Mouse (Mus musculus) layer of hippocampus, adult 9-11 months (tissue): ENCODE measurements around the gene Mtnr1b.
"Not testable (repeated sequence)": the region's sequence is repeated elsewhere in the genome, so short reads cannot be mapped to it uniquely, and the experiment has no call there.

Source experiments
- DNase-seq: peaks from one replicate; pipeline ENCODE4 v3.0.0; 2022

Gene Mtnr1b

DNA sequence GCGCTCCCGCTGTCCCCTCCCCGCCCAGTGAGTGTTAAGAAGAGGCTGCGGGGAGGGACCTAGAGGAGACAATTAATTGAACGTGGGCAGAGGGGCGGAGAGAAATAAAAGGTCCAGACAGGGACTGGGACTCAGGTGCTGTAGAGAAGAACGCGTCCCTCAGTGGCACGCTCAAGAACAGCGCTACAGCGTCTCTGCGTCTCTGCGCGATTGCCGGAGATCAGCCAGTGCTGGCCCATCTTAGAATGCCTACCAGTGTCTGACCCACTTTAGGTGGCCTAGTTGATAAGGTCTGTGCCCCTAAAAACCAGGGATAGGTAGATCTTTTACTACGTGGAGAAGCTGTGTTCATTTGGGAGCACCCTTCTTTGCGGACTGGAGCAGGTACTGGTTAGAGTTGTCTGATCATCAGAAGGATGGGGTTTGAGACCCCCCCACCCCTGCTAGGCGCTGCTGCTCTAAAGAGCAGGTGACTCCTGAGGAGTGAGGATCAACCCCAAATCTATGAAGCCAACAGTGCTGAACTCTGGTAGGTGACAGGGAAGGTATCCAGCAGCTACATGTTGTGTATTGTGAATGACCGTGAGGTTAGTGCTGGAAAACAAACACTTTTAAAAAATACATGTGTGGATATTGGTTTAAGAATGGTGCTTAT lies at the start of gene Mtnr1b:
Mtnr1b (minus strand) TSS at position 51 of the 655 bp plus-strand sequence.
- DNase-seq: no peak

DNA sequence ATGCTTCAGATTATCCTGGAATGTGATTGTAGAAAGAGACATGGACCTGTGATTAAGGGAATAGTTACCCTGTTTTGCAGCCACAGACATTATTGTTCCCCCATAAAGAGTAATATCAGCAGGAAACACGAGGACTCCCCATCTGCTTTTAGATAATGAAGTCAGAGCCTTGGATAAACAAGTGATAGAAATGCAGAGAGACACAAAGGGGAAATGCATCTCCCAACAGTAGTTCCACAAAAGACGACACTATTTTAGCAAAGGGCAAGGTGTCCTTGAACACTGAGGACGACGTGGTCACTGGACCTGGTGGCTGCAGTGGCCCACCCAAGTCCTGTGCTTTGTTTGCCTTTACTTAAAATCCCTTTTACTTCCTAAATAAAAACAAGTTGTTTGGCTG lies 45.9 kb upstream of the Mtnr1b start:
- DNase-seq: no peak

- no peak for DNase-seq
Observed at GRCm38 (mm10) chr9:15919373-15920005, 45.1 kb upstream of the Mtnr1b start.

- no peak for DNase-seq
Observed at GRCm38 (mm10) chr9:15916600-15916999, 42.2 kb upstream of the Mtnr1b start.

- DNase-seq: no peak
Observed at GRCm38 (mm10) chr9:15912735-15913134, 38.4 kb upstream of the Mtnr1b start.

DNA sequence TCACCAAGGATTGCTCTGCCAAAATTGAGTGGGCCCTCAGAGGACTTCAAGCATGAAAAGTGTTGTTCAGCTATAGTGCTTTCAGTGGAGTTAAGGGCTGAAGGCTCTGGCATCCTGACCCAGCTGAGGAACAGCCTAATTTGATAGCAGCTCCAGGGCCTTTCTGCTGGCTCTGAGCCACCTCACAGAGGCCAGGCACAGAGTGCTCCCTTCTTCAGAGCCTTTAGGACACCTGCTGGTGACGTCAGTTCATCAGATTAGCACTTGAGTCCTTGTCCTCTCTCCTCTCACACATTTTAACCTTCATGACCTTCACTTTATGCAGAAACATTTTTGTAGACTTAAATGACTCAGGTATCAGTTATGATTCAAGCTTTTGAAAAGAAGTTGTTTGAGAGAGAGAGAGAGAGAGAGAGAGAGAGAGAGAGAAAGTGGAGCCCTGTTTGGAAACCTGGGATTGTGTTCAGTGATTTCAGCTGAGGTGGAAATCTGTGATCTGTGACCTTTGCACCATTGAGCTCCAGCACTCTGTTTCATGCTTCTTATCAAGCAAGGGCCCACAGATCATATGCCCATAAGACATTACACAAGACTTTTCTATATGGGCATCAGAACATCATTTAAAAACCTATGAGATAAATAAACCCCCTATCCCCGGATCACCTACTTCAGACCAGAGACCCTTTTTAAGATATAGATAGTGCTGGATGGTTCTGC lies 35.2 kb upstream of the Mtnr1b start:
- DNase-seq: no peak

DNA sequence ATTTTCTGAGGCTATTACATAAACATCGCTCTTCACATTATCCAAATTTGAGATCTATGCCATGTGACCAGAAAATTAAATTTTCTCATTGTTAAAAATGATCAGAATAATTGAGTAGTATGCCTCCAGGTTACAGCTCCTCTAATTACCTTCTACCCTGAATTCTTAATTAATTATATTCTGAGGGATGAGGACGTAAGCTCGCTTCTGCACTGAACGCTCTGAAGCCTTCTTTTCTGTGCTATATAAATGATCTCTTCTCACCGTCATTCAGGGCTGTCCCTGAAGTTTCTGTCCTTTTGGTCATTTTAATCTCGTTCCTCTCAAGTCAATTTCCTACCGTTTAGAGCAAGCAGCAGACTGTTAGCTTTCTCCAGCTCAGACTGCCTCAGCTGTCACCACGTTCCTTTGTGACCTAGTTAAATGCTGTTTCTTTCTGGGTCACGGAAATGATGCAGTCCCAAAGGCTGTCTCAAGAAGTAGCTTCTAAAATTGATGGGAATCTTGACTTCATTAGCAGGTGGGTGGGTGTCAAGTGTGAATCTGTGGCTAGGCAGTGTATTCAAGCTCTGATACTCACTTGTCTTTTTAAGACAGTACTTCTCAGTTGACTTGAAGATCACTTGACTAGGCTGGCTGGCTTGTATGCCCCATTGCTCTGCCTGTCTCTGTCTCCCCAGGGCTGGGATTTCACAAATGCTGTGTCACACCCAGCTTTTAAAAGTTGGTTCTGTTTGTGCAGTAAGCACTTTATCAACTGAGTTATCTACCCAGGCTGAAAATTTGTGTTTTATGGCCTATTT lies 29.8 kb upstream of the Mtnr1b start:
- DNase-seq: no peak

DNA sequence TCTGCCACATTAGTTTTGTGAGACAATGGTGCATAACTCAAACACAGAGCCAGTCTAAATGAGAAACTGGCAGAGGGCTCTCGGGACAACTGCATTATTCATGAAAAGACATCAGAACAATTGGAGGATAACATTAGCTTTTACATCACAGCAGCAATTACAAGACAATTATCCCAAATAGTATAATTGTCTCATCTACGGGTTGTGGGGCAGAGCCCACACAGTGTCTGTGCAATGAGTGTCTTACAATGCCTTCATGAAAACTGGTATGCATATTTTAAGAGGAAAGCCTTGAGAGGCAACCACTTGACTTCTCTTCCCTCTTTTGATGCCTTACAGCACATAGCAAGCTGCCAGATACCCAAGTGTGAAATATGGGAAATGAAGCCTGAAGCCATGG lies 23.8 kb upstream of the Mtnr1b start:
- DNase-seq: no peak

DNA sequence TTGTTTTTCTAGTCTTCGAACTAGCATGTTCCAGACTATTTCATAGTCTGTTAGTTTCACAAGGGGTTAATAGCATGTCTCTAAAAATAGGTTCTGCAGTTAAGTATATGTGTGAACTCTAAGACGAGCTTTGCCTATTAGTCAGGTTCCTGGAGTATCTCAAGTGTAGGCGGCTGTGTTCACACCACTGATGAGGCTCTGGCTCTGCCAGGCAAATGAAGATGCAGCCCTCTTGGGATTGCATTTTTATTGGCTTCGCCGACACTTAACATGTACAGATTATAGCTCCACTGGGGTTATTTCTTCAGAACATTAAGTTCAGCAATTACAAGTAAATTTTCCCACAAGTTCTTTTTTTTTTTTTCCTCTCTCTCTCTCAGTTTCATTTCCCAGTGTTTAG lies 12.4 kb upstream of the Mtnr1b start:
- DNase-seq: peak; percentile 21

- no peak for DNase-seq
Observed at GRCm38 (mm10) chr9:15880754-15881153, 6.4 kb upstream of the Mtnr1b start.

- DNase-seq: peak; percentile 7
Observed at GRCm38 (mm10) chr9:15880160-15880603, 5.8 kb upstream of the Mtnr1b start.

DNA sequence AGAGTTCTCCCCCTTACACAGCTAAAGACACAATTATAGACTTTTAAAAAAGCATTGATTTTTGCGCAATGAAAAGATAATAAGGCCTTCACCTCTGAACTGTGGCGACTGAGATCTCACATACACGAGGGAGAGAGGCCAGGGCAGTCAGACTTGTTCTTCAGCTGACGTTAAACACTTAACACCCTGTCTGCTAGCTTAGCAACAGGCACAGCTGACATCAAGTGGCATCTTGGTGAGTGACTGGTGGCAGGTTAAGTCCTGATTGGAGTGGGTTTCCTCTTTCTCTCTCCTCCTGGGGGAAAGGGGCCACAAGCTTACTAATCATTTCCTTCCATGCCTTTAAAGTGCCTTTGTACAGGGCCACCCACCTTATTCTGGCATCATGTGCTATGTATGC lies 4.3 kb downstream of the Mtnr1b start:
- no peak for DNase-seq

DNA sequence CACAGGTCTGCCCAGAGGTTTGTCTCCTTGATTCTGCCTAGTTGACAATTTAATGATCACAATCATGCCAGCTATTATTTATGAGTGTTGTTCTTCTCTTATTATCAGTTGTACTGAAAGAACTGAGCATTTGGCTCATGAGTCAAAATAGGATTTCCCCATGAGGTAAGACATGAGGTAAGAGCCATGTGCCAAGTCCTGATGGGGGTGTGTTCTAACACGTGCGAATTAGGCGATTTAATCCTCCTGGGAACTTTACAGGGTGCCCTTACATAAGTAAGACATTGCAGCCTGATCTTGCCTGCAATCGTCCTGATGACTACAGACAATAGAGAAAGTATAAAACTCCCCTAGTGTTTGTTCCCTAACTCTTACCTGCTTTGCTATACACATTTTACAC lies 4.9 kb downstream of the Mtnr1b start:
- DNase-seq: no peak

- DNase-seq: no peak
Observed at GRCm38 (mm10) chr9:15866280-15867072, 7.9 kb downstream of the Mtnr1b start.

DNA sequence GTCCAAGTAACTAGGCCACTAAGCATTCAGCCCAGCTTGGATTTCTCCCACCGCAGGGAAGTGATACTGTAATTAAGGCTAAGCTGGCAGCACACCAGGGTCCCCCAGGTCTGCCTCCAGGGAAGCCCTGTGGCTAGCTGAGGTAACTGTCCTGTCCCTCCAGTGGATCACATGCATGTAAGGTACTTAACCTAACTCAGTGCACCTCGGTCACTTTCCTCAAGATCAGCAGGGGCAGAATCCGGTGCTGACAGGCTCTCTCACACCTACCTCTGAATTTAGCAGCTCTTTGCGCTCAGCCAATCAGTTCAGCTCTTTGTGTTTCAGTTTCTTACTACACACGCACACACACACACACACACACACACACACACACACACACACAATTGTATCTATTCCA lies 13.0 kb downstream of the Mtnr1b start:
- DNase-seq: no peak

DNA sequence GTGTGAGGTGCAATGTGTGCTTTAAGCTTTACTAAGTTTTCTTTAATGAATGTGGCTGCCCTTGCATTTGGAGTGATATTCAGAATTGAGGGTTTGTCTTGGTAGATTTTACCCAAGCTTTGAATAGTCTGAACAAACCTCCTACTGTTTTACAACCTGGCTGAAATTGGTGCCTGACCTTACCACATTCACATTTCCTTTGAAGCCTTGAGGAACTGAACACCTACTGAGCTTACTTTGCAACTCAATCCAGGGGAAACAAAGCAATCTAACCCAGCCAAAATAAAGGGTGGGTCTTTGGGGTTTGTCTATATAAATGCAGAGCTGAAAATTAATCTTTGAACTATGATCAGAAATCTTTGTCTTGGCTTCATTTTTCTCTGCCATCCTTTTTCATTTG lies 23.6 kb downstream of the Mtnr1b start:
- no peak for DNase-seq

DNA sequence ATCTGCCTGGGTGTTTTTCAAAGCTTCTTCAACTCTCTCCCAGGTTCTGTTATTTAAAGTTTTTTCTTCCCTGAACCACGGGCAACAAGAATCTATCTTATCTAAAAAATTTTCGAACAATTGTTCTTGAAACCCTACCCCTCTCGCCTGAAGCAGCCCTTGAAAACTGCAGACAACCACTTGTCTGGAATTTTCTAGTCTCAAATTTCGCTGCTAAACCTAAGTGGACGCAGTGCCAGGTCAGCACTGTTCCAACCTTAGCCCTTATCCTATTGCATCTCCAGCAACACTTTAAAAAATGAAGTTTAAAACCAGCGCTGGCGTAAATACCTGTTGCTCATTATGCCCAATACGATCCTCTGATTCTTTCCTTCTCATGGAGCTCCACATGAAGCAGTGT lies 29.0 kb downstream of the Mtnr1b start:
- DNase-seq: no peak

DNA sequence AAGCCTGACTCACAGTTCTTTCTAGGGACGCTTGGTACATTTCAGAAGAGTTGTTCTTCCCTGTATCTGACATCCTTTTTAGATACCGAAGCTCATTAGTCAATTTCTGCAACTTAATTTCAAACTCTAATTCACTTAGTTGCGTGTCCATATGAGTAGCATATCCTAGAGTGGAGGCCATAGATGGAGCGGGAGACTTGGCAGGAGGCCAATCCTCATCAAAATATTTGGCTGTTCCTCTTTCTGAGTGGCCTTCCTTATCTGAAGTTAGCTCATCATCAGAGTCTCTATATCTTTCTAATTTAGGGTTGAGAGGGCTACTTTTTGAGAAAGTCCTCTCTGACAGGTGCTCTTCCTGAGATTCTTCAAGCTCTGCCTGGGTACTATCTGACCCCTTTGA lies 29.4 kb downstream of the Mtnr1b start:
- not testable (repeated sequence) for DNase-seq

DNA sequence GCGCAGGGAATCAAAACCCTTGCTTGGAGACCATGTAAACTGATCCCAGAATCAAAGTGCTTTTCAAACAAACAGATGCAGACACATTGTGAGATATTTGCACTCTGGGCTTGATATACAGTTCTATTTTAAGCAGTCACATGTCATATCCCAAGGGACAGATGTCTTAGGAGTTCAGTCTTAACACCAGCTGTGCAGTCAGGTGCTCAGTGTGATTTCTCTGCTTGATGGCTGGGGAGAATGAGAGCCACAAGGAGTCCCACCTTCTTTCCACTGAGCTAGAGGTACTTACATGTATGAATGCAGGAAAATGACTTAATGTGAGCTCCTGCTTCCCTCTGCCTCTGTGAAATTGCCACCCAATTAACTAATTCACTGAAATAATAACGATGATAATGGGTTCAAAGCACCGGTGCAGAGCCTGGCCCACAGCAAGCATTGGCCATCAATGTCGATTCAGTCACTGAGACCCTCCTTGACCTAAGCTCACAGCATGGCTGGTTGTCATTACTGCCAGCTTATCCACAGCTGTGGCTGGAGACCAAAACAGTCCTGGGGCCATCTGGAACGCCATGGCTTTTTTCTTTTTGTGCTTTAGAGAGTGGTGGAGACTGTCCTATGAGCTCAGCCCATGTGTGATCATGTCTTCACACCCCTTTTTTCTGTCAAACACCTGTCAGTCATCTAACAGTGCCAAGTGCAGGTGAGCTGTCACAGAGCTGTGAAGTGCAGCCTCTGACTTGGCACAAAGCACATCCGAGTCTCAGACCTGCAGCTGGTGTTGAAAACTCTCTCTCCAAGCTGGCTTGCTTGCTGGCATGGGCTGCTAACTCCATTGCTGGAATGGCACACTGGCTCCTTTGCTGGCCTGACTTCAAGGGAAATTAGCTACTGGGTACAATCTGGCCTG lies 61.1 kb downstream of the Mtnr1b start:
- peak; percentile 26 for DNase-seq

- DNase-seq: no peak
Observed at GRCm38 (mm10) chr9:15804296-15804695, 70.1 kb downstream of the Mtnr1b start.

- DNase-seq: no peak
Observed at GRCm38 (mm10) chr9:15802413-15803027, 71.8 kb downstream of the Mtnr1b start.
